Mouse (Mus musculus): ENCODE data around the gene Cct5.

Cct5 gene

DNA sequence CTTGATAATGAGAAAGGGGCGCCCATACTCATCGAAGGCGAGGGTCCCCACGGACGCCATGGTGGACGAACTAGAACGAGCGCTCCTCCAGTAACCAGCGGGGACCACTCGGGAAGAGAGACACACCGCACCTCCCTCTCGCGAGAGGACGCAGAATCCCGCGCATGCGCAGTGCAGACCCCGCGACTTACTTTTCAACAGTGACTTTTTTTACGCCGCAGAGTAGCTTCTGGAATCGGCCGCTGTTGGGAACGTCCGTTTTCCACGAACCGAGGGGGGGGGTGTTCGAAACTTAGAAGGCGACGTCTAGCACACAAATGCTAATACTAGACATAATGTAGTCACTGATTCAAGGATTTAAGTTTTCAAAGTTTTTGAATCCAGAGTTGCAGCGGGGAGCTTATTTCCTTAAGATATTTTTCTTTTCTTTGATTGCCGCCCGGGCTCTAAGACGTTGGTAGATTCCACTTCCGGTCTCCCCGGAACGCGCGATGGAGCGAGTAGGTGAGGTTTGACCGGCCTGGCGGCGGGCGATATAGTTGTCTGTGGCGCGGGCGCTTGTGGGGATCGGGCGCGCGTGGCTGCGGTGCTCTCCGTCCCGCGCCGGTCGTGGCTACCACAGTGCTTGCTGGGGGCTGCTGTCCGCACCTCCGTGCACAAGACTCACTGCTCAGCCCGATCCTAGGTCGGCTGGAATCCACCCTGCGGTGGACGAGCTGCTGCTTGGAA is at the start of gene Cct5, which contains the start of gene Fam173b:
Gene Cct5 (minus strand): TSS at position 159 of the 729 bp plus-strand sequence.
Gene Fam173b (plus strand): TSS at position 207 of the 729 bp plus-strand sequence.
- peak; percentile 96 for DNase-seq (ENCODE audit: low spot score)

DNA sequence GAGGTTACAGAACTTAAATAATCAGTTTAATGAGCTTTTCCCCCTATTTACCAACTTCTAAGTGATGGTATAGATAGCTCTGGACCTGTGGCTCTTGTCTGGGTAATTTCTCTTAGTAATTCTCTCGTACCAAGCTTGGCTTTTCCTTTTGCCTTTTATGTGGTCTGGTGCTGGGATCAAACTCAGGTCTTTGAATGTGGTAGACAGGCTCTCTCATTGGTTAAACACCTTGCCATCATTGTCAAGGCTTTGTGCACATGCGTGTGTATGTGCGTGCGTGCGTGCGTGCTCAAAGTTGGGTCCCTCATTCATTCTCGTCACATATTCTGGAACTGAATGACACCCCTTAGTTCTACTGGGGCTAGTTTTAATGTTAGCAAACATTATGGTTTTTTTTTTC is 49.2 kb upstream of the Cct5 start:
- DNase-seq (ENCODE audit: low spot score) = no peak

DNA sequence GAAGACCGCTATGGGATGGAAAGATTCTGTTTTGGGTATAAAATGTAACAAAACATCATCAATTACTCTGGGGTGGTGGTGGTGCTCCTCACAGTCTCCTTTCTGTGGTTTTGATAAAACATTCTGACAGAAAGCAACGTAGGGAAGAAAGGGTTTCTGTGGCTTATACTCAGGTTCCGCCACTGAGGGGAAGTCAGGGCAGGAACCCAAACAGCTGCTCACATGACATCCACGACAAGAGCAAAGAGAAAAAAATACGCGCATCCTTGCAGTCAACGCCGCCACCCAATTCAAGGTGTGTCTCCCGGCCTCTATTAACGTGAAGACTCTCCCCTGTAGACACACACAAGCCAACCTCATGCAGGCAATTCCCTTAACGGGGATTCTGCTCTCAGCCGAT is 48.1 kb upstream of the Cct5 start:
- no peak for DNase-seq (ENCODE audit: low spot score)

DNA sequence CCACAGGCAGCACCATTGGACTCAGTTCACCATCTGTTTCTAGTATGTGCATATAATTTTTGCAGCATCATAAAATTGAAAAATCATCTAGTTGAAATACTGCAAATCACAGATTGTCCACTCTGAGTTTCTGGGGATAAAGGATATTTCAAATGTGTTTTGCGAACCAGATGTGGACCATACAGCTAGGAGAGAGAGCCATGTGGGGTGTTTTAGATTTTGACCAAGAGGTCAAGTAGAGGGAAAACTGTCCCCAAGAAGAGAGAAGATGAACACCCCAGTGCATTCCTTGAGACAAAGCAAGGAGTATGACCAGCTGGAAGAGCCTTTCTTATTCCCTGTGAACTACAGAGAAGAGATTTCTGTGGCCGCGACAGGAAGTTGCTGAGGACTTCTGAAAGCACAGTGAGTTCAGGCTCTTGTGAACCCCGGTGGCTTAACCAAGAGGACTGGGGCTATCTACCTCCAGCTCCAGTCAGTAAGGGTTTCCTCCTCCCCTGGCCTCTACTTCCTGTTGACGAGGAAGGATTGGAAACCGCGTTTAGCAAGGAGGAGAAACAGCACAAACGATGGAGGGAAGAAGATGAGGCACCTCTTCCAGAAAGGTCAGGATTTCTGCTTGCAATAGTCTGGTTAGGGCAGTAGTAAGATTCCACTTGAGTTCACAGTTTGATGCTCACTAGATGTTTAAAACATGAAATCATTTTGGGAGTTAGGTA is 46.4 kb upstream of the Cct5 start:
- no peak for DNase-seq (ENCODE audit: low spot score)

DNA sequence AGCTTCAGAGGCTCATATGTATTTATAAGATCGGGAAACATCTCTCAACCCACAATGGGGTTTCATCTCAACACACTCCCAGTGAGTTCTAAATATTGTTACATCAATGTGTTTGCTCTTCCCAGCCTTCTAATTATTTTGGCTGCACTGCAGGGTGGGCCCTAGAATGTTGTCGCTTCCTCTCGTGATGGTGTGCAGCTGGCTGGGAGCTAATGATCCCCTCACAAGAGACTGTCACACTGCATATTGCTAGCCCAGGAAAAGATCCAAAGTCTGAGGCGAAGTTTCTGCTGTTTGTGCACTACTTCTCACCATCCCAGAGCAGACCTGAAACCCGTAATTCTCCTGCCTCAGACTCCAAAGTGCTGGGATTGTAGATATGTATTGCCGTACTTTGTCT is 45.6 kb upstream of the Cct5 start:
- no peak for DNase-seq (ENCODE audit: low spot score)

DNA sequence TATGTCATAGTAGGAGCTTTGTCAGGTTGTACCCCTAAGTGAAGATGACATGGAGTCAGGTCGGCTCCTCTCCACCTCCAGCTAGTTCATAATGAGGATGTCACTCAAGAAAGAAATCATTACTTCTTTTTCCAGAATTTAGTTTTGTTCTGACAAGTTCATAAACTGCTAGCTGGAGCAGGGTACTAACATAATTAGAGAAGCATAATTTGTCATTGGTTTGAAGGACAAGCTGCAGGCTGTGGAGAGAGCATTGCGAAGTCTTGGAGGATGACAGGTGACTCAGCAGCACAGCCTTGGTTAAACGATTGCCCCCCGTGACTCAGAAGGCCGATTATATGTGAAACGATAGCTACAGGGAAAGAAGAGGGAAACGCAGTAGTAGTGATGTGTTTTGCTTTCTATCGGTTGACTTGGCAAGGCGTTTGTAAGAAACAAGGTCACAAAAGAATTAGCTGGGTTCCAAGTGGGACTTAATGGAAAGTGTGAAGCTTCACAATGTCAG is 34.5 kb upstream of the Cct5 start:
- peak; percentile 17 for DNase-seq (ENCODE audit: low spot score)

DNA sequence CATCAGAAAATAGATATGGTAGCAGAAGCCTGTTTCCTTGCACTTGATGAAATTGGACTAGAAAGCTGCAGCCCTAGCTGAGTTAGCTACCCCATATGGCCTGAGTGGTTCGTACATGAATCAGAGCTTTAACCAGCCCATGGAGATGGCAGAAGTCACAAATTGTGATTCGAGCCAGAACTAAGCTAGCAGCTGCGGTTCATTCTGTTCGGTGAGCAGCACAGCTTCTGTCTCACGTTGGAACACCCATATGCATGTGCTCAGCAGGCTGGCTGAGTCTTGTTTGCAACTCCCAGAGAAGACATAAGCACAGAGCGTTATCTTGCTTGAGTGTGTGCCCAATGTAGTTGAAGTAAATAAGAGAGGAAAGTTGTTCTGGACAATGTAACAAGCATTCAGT is 33.0 kb upstream of the Cct5 start:
- DNase-seq (ENCODE audit: low spot score) = no peak

DNA sequence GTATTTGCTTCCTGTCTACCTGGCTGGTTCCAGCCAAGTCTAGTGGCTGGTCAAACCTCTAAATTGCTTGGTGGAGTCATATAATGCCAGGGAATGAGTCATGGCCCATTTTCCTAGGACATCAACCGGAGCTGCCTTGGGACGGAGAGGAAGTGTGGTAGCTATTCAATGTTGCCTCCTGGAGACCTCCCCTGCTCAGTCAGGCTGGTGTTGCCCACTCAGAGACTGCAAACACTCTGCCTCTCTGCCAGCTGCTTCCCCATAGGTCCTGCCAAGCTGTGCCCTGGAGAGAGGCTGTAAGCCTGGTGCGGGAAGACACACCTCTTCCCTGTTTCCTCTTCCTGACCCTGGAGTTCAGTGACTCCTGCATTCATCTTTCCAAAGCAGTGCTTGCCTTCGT is 30.9 kb upstream of the Cct5 start:
- DNase-seq (ENCODE audit: low spot score) = no peak

DNA sequence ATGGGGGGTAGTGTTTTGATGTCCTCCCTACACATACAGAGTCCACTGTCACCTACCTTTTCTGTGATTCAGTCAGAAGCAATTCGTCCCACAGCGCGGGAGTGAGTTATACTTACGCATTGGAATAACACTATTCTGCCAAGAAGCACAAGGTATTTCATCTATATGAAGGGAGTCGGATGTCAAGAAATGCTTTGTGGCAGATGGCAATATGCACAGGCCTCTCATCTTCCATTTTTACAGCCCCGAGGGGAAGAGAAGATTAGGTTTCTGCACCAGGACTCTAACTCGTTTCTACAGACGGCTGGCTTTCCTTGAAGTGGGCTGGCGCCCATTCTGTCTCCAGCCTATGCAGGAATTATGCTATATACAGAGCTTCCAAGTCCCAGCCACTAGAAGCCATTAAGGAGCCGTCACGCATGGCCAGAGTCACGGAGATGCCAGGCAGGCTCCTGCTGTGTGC is 29.8 kb upstream of the Cct5 start:
- DNase-seq (ENCODE audit: low spot score) = no peak

DNA sequence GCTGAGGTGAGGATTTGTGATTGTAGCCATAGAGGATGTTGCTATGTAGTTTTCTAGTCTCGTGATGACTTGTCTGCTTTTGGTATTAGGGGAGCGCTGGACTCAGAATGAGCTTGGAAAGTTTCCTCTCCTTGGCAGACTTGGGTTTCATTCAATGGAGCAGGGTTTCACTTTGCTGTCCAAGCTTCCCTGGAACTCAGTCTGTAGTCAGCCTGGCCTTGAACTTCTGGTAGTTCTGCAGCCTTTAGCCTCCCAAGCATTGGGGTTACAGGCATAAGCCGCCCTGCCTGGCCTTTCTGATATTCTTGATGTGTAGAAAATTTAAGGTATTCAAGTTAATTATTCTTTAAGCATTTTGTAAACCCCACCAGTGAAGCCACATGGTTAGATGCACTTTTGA is 28.0 kb upstream of the Cct5 start:
- DNase-seq (ENCODE audit: low spot score) = no peak

DNA sequence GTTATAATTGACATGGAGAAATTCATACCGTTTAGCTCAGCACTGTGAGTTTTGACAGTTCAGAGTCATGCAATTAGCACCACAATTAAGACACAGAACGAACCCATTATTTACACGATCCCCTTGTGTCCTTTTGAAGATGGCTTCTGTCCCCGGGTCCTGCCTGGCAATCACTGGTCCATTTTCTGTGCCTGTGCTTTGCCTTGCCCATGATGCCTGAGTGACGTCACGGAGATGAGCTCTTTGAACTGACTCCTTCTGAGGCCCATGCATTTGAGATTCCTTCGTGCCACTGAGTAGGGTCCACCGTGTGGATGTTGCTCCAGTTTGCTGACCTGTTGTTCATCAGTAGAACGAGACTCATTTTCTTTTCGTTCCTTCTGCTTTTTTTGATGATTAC is 26.6 kb upstream of the Cct5 start:
- no peak for DNase-seq (ENCODE audit: low spot score)

DNA sequence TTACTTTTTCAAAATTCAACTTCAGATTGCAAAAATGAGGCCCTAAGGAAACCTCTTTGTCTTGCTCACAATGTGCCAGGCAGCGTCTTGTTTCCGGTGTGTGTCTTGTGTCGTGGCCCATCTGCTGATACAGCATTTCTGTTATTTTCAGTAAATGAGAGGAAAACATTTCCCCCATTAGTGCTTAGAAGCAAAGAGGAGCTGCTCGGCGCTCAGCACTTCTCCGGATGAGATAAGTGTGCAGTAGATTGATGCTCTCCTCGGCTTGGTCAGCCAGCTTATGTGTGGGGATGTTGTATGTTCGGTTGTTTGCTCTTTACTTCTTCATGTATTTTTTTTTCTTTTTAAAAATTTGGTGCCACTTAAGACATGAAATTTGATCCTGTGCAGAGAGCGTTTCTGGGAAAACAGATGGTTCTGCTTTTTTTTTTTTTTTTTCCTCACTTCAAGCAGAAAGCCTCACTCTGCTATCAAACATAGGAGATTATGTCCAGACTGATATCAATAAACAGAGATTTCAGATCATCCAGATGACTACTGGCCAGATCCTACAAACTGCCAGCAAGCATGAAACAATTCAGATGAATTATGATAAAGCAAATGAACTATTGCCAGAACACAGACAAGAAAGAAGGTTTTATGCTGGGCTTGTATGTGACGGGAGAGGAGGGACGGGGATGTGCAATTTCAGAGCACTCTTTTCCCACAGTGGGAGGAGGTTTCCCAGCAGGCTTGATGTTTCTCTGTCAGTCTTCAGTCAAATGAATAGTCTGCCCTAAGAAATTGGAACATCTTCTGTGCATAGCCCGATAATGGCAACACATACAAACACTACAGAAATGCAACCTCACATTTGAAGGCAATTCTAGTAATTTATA is 25.9 kb upstream of the Cct5 start:
- DNase-seq (ENCODE audit: low spot score) = no peak

DNA sequence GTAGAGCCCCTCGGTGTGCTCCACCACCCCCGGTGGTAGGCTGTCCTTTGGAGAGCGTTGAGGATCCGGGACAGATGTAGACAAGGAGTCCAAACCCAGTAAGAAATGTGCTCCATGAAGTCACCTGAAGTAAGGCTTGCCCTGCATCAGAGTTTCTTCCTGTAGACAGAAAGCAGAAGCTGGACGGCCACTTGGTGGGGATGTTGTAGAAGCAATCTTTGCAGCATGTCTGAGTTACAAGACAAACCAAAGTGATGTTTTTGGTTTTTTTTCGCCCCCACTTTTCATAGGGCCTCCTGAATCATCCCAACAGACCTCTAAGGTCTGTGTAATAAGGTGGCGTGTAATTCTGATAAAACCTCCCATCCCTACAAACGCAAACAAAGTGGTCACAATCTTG is 17.9 kb upstream of the Cct5 start:
- no peak for DNase-seq (ENCODE audit: low spot score)

DNA sequence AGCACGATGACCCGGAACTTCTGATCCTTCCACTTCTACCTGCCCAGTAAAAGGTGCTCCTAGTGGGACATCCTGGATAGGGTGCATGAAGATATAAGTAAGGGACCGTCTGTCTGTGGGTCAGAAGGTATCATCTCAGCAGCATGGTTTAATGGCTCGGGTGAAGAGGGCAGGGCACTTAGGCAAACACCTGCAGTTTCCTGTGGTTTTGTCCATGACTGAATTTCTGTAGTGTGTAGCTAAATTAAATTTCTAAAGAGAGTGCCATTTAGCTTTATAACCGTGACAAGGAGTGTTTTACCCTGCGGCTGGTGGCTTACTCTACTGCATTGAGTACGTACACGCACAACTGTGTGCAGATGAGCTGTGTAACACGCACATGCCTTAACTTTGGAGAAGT is 15.7 kb upstream of the Cct5 start:
- DNase-seq (ENCODE audit: low spot score) = no peak

DNA sequence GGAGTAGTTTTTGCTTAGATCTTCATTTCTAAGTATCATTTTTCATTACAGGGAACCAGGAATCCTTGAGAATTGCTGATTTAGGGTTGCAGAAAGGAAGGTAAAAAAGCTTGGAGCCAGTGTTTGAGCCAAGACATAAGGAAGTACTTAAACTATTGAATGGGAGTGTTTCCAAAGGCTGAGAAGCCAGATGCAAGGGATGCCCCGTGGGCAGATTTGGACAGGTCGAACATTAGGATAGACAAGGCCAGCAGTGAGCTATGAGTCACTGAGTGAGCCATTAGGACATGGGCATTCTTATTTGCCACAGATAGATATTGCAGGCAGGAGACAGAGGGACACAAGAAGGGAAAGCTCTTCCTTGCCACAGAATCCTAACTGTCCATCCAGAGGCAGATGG is 13.1 kb upstream of the Cct5 start:
- DNase-seq (ENCODE audit: low spot score) = no peak

DNA sequence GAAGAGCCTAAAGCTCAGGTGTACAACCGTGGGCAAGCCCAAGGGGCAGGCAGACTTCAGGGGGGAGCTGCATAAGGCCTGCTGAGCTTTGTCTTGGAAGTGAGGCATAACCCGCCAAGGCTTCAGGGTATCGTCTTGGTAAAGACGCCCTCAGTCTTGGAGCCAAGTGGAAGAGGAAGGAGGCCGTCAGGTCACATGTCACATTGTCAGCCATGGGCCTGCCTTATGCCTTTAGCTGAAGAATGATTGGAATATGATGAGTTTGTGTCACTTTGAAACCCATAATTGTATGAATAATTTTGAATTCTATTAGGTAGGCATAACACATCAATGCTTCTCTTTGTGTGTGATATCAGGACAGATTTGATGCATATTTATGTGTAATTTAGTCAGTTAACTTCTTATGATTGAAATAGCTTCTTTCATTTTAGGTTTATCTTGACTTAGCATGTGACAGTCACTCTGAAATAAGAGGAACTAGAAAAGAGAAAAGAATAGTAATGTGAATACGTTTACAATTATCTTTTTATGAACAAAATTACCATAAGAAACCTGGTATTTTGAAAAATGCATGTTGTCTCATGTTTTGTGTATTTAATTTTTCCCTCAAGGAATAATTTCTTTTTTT is 12.3 kb upstream of the Cct5 start:
- no peak for DNase-seq (ENCODE audit: low spot score)

DNA sequence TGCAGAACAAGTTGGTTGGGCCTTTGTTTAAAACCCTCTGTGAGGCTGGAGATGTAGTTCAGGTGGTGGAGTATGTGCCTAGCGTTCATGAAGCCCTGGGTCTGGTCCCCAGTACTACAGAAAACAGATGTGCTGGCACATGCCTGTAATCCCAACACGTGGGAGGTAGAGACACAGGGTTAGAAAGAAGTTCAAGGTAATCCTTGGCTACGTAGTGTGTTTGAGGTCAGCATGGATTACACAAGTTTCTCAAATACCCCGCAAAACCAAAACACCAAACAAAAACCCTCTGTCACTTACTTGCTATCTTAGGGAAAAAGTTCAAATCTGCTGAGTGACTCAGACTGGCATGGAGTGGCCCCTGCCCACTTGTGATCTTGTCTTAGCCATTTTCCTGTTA is 10.4 kb upstream of the Cct5 start:
- no peak for DNase-seq (ENCODE audit: low spot score)

DNA sequence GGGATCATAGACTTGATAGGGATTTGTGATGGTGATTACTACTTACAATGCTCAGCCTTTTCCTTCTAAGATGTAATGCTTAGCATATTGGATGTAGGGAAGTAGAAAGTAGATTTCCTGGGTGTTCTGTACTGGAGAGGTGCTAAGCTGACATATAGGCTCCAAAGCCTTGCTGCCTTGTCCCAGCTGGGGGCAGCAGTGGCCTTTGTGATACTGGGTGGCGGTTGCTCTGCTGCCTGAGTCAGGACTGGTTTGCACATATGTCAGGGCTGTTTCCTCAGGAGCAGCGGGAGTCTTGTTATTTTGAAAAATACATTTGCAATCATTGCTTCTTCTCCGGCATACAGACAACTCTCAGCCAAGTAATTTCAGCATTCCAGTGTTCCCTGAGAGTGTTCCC is 9.4 kb upstream of the Cct5 start:
- peak; percentile 31 for DNase-seq (ENCODE audit: low spot score)

DNA sequence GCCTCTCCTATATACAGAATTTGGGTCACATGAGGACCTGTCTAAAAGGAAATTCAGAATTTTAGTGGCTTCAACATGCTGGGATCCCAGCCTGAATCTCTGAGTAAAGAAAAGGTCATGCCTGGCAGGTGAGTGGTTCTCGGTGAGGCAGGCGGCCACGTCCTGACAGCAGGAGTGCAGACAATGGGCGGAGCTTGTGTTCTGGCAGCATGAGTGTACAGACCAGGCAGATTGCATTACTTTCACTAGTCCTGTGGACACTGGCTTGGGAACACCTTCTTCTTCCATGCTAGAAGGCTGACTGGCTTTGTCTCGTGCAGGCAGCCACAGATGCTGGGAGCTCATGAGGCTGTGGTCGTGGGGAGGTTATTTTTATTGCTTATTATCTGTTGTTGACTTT is 5.2 kb upstream of the Cct5 start:
- DNase-seq (ENCODE audit: low spot score) = no peak

DNA sequence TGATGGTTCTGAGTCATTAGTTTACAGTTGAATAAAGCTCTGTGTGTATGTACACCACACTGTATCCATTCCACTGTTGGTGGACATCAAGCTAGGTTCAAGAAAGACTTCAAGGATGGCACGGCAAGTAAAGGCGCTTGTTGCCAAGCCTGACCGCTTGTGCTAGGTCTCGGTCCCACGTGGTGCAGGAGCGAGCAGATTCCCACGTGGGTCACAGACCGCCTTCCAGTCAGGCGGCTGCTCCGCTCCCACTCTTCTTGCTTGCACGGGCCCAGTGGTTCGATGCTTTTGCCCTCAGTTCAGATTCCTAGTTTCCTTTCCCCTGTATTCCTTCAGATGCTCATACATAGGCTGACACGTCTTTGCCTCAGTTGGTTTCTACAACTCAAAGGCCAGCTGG is 1.5 kb upstream of the Cct5 start:
- no peak for DNase-seq (ENCODE audit: low spot score)

DNA sequence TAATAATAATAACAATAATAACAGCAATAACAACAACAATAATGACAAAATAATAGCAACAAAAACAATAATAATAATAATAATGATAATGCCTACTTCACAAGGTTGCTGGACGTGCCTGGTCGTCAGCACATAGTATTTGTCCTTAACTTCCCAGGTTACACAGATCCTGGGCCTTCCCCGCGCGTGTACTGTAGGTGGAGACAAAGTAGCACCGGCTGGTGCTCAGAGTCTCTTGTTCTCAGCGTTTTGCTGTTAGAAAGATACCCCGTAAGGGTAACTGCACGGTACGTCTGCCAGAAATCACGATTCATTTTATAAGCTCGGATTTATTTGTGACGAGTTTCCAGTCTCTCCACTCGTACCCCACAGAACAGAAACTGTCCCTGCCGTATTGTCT is 822 bp upstream of the Cct5 start:
- peak; percentile 24 for DNase-seq (ENCODE audit: low spot score)

DNA sequence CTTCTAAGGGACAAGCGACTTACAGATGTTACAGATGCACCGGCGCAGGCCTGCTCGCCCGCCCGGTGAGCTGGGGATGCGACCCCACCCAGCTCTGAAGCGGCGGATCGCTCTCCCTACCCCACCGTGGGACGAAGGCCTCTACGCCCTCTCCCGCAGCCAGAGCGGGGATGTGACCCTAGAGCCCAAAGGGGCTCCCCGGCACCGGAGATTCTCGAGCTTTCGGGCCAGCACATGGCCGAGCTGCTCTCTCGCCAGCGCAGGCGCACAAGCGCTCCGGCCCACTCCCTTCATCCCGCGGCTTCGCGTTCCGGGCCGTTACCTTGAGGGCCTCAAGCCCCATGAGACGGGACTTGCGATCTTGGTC is 342 bp downstream of the Cct5 start:
- DNase-seq (ENCODE audit: low spot score) = no peak

Data from ovary, adult 18-20 months (tissue).